Mouse (Mus musculus): ENCODE results near the gene Adamts6. TPM values are rescaled to one million over a fixed set of nuclear protein-coding genes. Genes with fewer than 3 reads are reported as not detected.

The Adamts6 gene
- polyA plus RNA-seq, 1 experiment = 2.6 TPM

DNA sequence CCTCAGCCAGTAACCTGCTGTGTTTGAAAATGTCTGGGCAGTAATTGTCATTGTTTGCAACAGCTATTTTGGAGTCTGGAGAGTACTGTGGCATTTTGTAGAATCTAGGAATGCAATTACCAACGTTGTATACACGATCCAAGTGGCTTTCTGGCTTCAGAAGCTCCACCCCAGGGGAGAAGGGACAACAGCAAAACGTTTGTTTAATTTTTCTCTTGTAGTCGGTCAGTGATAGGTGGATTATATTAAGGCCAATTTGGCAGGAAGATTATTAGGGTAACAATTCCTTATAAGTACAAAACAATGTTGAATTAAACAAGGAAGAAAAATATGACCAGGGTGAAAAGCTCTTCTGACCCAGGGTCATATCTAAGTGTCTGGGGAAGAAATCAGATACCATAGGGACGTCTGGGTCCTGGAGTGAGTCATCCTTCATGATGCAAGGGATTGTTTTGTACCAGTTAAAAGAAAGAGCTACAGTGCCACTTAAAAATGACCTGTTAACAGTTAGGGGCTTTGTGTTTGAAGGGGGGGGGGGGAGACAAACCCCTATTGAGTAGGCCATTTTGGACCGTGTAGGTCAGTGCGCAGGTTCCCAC lies 229.2 kb downstream of the Adamts6 start:
- DNase-seq (ENCODE audit: low read depth) = no peak

DNA sequence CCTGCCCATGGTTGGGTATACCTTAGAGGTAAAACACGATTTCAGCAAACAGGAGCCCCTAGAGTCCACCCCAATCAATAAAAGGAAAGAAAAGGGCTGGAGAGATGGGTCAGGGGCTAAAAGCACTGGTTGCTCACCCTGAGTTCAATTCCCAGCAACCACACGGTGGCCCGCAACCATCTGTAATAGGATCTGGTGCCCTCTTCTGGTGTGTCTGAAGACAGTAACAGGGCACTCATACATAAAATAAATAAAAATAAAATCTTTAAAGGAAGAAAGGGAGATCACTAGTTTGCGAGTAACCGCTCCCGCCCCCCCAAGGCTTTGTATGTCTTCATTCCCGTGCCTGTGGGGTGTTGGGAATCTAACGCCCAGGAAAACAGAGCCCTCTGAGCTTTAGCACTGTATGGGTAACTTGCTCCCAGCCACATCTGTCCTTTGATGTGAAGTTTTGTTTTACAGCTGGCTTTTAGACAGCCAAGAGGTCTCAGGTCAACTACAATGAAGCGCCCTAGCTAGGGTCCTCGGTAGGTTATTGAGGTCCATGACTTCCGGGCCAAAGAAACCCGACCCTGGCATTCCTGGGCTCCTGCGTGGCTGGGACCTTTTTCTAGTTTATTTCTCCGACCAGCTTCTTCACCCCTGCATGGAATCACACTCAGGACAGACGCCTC lies 230.1 kb downstream of the Adamts6 start:
- DNase-seq (ENCODE audit: low read depth) = no peak

DNA sequence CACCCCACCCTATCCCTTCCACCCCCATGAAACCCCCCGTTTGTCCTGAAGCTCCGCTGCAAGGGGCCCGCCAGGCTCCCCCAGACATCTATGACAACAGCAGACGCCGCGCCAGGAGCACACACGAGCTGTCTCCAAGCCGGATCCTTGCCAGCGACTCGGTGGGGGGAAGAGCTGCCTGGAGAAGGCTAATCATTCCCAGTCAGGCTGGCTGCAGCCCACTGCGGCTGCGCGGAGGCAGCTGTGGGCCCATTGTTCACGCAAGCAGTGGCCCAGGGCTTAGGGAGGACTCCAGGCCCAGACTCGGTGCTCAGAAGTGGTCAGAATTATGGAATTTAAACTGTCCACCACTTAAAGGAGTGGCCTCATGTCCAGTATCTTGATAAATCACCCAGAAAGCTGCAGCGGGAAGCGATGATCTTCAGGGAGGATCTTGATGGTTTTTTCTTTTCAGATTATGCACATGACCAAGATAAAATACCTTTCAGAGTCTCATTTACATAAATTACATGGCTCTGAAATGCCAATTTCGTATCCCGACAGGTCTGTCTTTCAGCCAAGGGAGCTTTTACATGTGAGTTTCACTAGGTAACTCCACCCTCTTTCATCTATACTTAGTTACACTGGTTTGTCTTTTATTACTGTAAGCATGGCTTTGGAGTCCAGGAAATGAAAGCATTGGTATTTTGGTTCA lies 230.8 kb downstream of the Adamts6 start:
- no peak for DNase-seq (ENCODE audit: low read depth)

DNA sequence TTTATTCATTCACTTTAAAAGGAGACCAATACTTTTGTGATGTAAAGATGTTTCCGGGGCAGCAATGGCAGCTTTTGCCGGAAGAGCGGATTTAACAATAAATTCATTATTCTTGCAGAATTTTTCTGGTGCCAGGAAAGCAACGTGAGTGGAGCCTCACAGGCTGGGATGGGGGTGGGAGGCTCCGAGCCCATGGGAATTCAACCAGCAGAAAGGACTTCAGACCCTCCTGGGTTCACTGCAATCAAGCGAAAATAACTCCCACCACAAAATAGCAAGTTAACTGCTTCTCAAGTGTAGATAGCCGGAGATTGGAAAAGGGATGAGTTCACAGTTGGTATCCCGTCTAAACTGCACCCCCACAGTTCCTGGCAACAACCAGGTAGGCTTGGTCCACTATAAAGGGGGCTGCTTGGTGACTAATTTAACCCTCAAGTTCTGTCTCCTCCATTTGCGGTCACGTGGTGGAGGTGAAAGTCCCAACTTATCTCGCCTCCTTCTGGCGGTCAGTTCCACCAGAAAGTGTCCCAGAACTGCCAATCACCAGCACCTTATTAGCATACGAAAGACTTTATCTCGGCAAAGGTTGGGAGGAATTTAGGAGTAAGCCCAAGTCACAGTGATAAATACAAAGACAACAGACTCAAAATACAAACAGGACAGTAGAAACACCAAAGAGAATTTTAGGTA lies 231.5 kb downstream of the Adamts6 start:
- DNase-seq (ENCODE audit: low read depth) = no peak

DNA sequence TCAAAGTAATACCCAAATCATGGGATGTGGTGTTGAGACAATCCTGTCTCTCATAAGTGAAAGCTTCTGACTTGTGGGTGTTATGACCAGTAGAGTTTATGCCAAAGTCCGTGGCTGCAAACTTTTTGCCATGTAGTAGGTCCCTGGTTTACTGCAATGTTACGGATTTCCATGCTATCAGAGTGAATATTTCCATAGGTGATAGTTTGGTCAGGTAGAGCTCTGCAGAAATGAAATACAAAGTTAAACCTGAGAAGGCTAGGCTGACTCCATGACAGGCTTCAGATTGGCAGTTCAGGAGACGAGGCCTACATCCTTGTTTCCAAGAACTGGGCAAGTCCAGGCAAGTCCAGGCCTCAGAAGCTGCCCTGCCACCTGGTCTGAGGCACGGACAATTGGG lies 232.3 kb downstream of the Adamts6 start:
- DNase-seq (ENCODE audit: low read depth) = no peak

DNA sequence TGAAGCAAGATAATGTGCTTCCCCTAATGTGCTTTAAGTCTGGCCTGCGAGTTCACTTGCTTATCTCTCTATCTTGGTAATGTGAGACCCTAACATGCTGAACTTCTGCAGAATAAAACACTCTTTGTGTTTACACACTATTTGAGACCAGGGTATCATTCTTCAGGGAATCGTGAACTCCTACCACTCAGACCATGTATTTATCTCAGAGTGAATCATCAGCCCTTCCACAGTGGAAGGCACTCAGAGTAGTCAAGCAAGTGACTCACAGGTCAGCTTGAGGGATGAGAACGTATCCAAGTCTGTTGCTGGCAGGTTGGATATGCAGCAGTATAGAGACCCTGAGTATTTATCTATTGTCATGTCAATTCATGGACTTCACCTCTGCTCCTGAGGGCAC lies 232.8 kb downstream of the Adamts6 start:
- DNase-seq (ENCODE audit: low read depth) = no peak

DNA sequence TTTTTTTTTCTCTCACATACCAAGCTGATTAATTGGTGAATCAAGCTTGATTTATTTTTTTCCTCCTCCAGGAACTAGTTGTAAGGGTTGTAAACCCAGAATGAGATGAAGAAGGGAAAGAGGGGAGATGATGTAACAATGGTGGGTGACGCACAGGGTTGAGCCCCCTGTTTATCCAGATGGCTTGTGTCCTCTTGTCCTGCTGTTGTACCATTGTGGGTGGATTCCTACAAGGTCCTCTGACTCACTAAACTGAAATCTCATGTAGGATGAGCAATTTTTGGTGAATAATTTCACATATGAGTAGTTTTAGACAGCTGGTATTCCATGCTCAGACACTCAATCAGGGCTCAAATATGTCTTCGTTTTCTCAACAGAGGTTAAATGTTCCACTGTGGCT lies 233.9 kb downstream of the Adamts6 start:
- DNase-seq (ENCODE audit: low read depth) = no peak

DNA sequence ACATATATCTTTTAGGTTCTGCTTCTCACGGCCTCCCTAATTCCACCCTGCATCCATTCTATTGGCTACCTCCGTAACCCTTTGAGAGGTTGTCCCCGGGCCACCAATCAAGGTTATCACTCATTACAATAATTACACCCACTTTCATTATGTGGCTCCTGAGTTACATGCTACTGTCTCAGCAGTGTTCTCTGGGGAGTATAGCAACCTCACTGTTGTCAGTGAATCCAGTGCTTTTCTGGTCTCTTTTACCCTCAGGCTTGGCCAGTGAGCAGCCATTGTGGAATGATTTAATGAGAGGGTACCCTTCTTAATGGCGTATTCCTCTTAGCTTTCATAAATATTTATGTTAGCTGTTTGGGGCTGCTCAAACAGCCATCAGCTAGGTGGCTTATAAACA lies 238.0 kb downstream of the Adamts6 start:
- no peak for DNase-seq (ENCODE audit: low read depth)

DNA sequence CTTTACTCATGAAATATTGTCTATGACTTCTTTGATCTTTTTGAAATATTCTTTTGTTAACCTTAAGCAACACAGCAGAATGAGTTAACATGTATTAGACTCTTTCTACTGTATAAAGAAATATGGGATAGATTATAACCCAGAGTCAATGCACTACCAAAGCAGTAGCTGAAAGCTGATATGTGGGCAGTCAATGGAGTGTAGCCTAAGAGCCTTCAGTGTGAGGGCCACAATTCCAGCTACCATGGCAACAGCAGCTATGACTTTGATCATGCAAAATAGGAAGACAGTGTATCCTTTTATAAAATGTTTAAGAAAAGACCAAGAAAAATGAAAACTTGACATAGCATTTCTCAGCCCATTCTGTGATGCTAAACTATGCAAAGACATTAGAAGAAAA lies 241.6 kb downstream of the Adamts6 start:
- no peak for DNase-seq (ENCODE audit: low read depth)

DNA sequence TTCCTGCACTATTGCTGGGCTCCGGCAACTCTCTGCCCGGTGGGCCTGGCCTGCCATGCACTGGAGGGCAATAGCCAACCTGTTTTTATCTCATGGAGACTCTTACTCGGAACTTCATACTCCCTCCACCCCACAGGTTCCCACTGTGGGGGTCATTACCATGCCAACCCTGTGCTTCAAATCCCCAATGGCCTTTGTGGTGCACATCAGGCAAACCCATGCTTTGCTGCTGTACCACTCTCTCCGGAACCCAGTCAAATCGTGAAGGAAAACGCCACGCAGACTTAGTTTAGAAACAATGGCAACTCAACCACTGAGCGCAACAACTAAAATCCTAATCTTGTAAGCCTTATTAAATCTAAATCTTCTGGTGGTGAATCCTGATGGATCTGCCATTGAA lies 244.2 kb downstream of the Adamts6 start:
- no peak for DNase-seq (ENCODE audit: low read depth)

DNA sequence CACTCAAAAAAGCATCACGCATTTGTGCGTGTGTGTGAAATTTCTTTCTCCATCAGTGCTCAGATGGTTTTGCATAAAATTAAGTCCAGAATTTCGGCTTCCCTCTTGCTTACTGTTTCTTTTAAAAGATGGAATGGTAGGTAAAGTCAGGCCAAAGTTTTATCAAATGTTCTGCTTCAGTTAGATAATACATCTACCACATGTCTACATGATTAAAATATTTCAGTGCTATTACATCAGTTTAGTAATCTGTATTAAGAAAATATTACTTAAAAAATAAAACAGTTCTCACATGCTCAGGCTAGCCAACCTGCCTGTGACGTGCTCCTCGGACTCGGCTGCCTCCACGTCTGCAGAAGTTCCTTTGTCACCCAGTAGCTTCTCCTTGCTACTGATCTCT lies 245.1 kb downstream of the Adamts6 start:
- DNase-seq (ENCODE audit: low read depth) = no peak

DNA sequence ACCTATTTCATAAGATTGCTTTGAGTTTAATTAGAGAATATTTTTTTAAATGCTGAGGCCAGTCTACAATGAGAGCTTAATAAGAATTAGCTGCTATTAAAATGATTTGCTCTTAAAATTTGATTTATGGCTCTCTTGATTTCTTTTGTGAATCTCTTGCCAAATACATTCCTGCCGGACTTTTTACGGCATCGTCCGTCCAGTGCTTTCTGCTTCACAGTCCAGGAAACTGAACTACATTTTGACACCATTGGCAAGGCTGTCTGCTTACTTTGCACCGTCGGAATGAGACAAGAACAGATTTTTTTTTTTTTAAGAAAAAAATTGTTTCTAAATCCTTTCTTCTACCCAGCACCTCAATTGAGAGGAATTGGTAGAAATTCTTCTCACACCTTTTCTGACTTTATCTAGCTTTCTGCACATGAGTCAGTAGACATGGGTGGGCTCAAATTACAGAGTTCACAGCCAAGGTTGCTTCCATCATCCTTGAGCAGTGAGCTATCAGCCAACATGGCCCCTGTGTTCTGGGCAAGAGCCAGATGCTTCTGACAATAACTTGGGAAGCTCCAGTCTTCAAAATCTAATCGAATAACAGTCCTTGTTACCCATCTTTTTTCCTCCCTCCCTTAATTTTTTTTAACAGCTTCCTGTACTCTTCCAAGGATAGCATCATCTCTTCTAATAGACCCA lies 246.3 kb downstream of the Adamts6 start:
- peak; percentile 31 for DNase-seq (ENCODE audit: low read depth)

DNA sequence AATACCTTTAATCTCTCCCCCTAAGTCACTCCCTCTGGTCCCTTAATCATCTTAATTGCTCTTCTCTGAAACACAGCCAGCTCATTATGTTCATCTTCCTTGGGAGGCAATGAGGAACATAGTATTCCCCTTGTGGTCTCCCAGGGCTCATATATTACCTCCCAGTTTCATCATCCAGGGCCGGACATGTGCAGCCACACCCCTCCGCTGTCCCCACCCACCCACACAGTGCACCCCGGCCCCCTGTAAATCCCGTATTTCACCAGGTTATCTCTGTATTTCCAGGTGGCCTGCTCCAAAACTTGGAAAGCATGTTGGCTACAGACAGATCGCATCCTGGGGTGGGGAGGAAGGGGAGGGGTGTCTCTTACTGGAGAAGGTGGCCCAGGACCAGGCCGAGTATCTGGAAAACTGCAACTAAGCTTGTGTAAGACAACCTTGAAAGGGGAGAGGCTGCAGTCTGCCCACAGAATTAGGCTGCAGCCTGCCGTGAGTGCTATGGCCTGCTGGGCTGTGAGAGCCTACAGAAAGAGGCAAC lies 253.3 kb downstream of the Adamts6 start:
- DNase-seq (ENCODE audit: low read depth) = peak; percentile 90

DNA sequence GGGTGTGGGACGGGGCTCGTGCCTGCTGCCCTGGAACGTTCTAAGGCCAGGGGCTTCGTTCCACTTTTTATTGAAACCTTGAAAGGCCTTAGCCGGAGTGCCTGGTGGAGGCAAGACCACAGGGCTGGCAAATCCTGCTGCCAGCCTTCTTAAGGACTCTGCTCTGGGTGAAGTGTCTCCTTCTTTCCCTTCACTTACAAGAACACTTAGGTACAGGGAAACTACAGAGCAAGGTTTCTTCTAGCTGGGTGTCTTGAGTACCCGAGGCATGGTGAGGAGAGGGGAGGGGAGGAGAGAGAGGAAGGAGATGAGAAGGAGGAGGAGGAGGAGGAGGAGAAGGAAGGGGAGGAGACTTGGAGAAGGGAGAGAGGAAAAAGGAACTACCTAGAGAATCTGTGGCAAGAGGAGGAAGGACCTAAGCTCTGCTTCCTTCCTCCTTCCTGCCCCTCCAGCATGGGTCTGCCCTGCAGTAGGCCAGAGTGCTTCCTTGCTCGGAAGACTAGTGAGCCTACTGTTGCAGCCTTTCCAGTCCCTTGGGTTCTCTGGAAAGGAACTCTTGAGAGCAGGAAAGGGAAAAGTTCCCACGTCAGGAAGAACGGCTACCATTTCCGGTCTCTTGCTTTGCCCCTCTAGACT lies 254.6 kb downstream of the Adamts6 start:
- no peak for DNase-seq (ENCODE audit: low read depth)

DNA sequence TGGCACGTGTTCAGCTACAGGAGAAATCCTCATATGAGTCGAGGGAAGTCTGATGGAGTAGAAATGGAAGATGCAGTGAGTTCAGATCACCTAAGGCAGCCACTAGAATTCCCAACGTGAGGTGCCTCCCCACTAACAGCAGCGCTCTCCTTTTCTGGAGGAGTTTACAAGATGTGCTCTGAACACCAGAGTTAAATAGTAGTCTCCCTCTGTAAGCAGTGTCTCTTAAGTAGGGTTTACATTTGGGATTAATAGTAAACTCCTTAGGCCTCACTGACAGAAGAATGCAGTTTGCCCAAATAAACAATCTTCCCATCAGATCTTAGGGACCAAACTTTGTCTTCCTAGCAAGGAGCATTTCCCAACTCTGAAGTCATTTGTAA lies 255.1 kb downstream of the Adamts6 start:
- DNase-seq (ENCODE audit: low read depth) = no peak

Other genes with a start within 250 kb of the Adamts6 start
- 11.4 and 14.3 TPM in 2 replicates for gene Nln, start 178.2 kb upstream of the Adamts6 start, polyA plus RNA-seq (2012; rRNA removed)
- gene Sgtb, start 178.1 kb upstream of the Adamts6 start, polyA plus RNA-seq (2012; rRNA removed) = 1.5 and 1.6 TPM in 2 replicates
- 11.0 TPM in 2 replicates for gene Trappc13, start 109.4 kb upstream of the Adamts6 start, polyA plus RNA-seq (2012; rRNA removed)
- gene Trim23, start 109.0 kb upstream of the Adamts6 start, polyA plus RNA-seq (2012; rRNA removed) = 5.0 and 5.6 TPM in 2 replicates
- 0.14 and 0.27 TPM in 2 replicates for gene Cenpk, start 59.2 kb upstream of the Adamts6 start, polyA plus RNA-seq (2012; rRNA removed)
- gene Ppwd1, start 59.0 kb upstream of the Adamts6 start, polyA plus RNA-seq (2012; rRNA removed) = 2.0 and 2.7 TPM in 2 replicates

All from gonadal fat pad, adult 2 months (tissue).